Mouse (Mus musculus) midbrain, embryonic 16.5 days (tissue): ENCODE results near the gene Tspan13. TPM values are rescaled to one million over a fixed set of nuclear protein-coding genes. Genes with fewer than 3 reads are reported as not detected.

Source experiments
- ATAC-seq: fragments of 200-750 bp; cut with Nextera tagmentation; 2 replicates; pipeline ENCODE4 v1.8.0; 2017; ENCODE audit warnings: moderate TSS enrichment
- H3K27ac ChIP-seq: fragments of 300-500 bp; sonication (generic); 2 replicates; pipeline ENCODE4 v1.5.1; 2014; ENCODE audit warnings: mild to moderate bottlenecking, low read length, mixed read lengths
- H3K27me3 ChIP-seq: fragments of 300-500 bp; sonication (generic); 2 replicates; pipeline ENCODE4 v1.6.1; 2014; ENCODE audit warnings: low read depth, low read length, mixed read lengths; ENCODE audit not compliant: control insufficient read depth, insufficient read depth
- H3K36me3 ChIP-seq: fragments of 300-500 bp; sonication (generic); 2 replicates; pipeline ENCODE4 v1.6.1; 2014; ENCODE audit warnings: mild to moderate bottlenecking, low read length, moderate library complexity, mixed read lengths; ENCODE audit not compliant: control insufficient read depth, insufficient read depth
- H3K4me1 ChIP-seq: fragments of 300-500 bp; sonication (generic); 2 replicates; pipeline ENCODE4 v1.6.1; 2014; ENCODE audit warnings: mild to moderate bottlenecking, low read length, mixed read lengths; ENCODE audit not compliant: control insufficient read depth, insufficient read depth
- H3K4me2 ChIP-seq: fragments of 300-500 bp; sonication (generic); 2 replicates; pipeline ENCODE4 v1.6.1; 2014; ENCODE audit warnings: mild to moderate bottlenecking, low read length, mixed read lengths
- H3K4me3 ChIP-seq: fragments of 300-500 bp; sonication (generic); 2 replicates; pipeline ENCODE4 v1.5.1; 2014; ENCODE audit warnings: low read depth, mild to moderate bottlenecking, low read length, moderate library complexity, mixed read lengths
- H3K9ac ChIP-seq: fragments of 300-500 bp; sonication (generic); 2 replicates; pipeline ENCODE4 v1.6.1; 2014; ENCODE audit warnings: low read depth, low read length, mixed read lengths
- H3K9me3 ChIP-seq: fragments of 300-500 bp; sonication (generic); replicated peaks from 2 replicates; pipeline ENCODE4 v1.6.1; 2014; ENCODE audit warnings: mild to moderate bottlenecking, low read length, mixed read lengths; ENCODE audit not compliant: control insufficient read depth, poor library complexity, severe bottlenecking
- WGBS: fragments of 180-500 bp; shearing (Covaris S2); extraction: QIAGEN DNeasy Blood & Tissue Kit; methylation state at CpG from one replicate; pipeline ENCODE4 v1.1.7; 2014; 5-methylcytosine and 5-hydroxymethylcytosine counted together
- polyA plus RNA-seq: library from polyadenylated mRNA; unstranded; fragments of >200 nt; fragmentation: Nextera tagmentation; extraction: Ambion mirVana; gene quantifications from 2 replicates; pipeline ENCODE4 v1.2.1, GENCODE M21; 2015

Tspan13 gene
- polyA plus RNA-seq, 1 experiment from 2014 or later: 387 TPM

GRCm38 (mm10) chr12:36039541-36040084 is 2.7 kb downstream of the Tspan13 start:
- Histone ChIP-seq H3K4me2 (peak overlapping the region; percentile 82), H3K4me3 (peak overlapping the region; percentile 62), H3K9me3 (no peaks in the 10 kb centered on the region), H3K4me1 (peaks cover 20% of the 10 kb centered on the region), H3K9ac (peak overlapping the region; percentile 4; the same call in 1 of the 2 replicates), H3K27ac (no peak overlapping the region), H3K36me3 (no peaks in the 10 kb centered on the region), H3K27me3 (no peaks in the 10 kb centered on the region)
- no peak for ATAC-seq
- WGBS: 69% methylated on average over 9 of the region's 9 CpGs

DNA sequence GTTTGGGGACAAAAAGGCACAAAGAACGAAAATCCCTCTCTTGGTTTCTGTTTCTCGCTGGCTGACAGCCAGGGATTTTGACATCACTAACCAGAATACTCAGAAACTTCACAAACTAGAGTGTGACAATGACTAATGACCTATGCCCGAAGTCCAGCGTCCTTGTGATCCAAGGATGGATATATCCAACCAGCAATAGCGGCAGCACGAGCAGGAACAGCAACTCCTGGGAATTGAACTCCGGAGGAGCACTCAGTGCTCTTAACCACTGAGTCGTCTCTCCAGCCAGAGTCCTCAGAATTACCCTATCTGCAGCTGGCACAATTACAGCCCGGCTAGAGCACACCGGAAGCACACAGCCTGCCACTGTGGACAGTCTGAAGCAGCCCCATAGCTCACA is 5.5 kb downstream of the Tspan13 start:
- no peak overlapping the region for H3K27ac ChIP-seq
- no peak for ATAC-seq
- H3K36me3 ChIP-seq: no peaks in the 10 kb centered on the region
- no peak overlapping the region for H3K4me3 ChIP-seq
- no peak overlapping the region for H3K9ac ChIP-seq
- no peaks in the 10 kb centered on the region for H3K27me3 ChIP-seq
- no peaks in the 10 kb centered on the region for H3K9me3 ChIP-seq
- no peak overlapping the region for H3K4me2 ChIP-seq
- H3K4me1 ChIP-seq: peaks cover 16% of the 10 kb centered on the region
- 93% methylated on average over 10 of the region's 10 CpGs for WGBS

GRCm38 (mm10) chr12:36036121-36036520 is 6.2 kb downstream of the Tspan13 start:
- ATAC-seq: no peak
- no peaks in the 10 kb centered on the region for H3K27me3 ChIP-seq
- peaks cover 16% of the 10 kb centered on the region for H3K4me1 ChIP-seq
- H3K9me3 ChIP-seq: no peaks in the 10 kb centered on the region
- H3K36me3 ChIP-seq: no peaks in the 10 kb centered on the region
- no peak overlapping the region for H3K27ac ChIP-seq
- H3K4me3 ChIP-seq: no peak overlapping the region
- no peak overlapping the region for H3K4me2 ChIP-seq
- WGBS: 97% methylated on average over 7 of the region's 7 CpGs
- H3K9ac ChIP-seq: no peak overlapping the region

GRCm38 (mm10) chr12:36035501-36035900 is 6.8 kb downstream of the Tspan13 start:
- H3K4me1 ChIP-seq: peaks cover 18% of the 10 kb centered on the region
- H3K9me3 ChIP-seq: no peaks in the 10 kb centered on the region
- no peak overlapping the region for H3K4me3 ChIP-seq
- ATAC-seq: no peak
- H3K27ac ChIP-seq: no peak overlapping the region
- H3K27me3 ChIP-seq: no peaks in the 10 kb centered on the region
- no peak overlapping the region for H3K4me2 ChIP-seq
- no peak overlapping the region for H3K9ac ChIP-seq
- 97% methylated on average over 6 of the region's 6 CpGs for WGBS
- H3K36me3 ChIP-seq: no peaks in the 10 kb centered on the region

- Histone ChIP-seq H3K27ac (no peak overlapping the region), H3K4me3 (no peak overlapping the region), H3K9ac (no peak overlapping the region), H3K36me3 (no peaks in the 10 kb centered on the region), H3K9me3 (no peaks in the 10 kb centered on the region), H3K4me2 (no peak overlapping the region), H3K27me3 (no peaks in the 10 kb centered on the region), H3K4me1 (peaks cover 9% of the 10 kb centered on the region)
- ATAC-seq: no peak
- WGBS: 74% methylated on average over 4 of the region's 4 CpGs
These were observed 9.9 kb downstream of the Tspan13 start for GRCm38 (mm10) chr12:36032419-36032818.

GRCm38 (mm10) chr12:36030660-36031363 is 11.5 kb downstream of the Tspan13 start:
- Histone ChIP-seq H3K27me3 (no peaks in the 10 kb centered on the region), H3K9ac (no peak overlapping the region), H3K36me3 (no peaks in the 10 kb centered on the region), H3K4me3 (no peak overlapping the region), H3K27ac (no peak overlapping the region), H3K4me1 (peaks cover 12% of the 10 kb centered on the region), H3K4me2 (no peak overlapping the region), H3K9me3 (no peaks in the 10 kb centered on the region)
- WGBS: 93% methylated on average over 12 of the region's 12 CpGs
- no peak for ATAC-seq

GRCm38 (mm10) chr12:36029687-36030086 is 12.6 kb downstream of the Tspan13 start:
- ATAC-seq: no peak
- H3K4me3 ChIP-seq: no peak overlapping the region
- H3K9ac ChIP-seq: no peak overlapping the region
- H3K4me2 ChIP-seq: no peak overlapping the region
- H3K36me3 ChIP-seq: no peaks in the 10 kb centered on the region
- H3K9me3 ChIP-seq: no peaks in the 10 kb centered on the region
- 91% methylated on average over 4 of the region's 6 CpGs for WGBS
- H3K4me1 ChIP-seq: peaks cover 12% of the 10 kb centered on the region
- H3K27ac ChIP-seq: no peak overlapping the region
- no peaks in the 10 kb centered on the region for H3K27me3 ChIP-seq

GRCm38 (mm10) chr12:36028968-36029645 is 13.2 kb downstream of the Tspan13 start:
- no peaks in the 10 kb centered on the region for H3K36me3 ChIP-seq
- H3K27me3 ChIP-seq: no peaks in the 10 kb centered on the region
- H3K9ac ChIP-seq: no peak overlapping the region
- H3K4me3 ChIP-seq: no peak overlapping the region
- 74% methylated on average over 5 of the region's 5 CpGs for WGBS
- H3K27ac ChIP-seq: no peak overlapping the region
- no peak overlapping the region for H3K4me2 ChIP-seq
- no peak for ATAC-seq
- H3K9me3 ChIP-seq: no peaks in the 10 kb centered on the region
- peaks cover 12% of the 10 kb centered on the region for H3K4me1 ChIP-seq

GRCm38 (mm10) chr12:36027171-36027570 is 15.1 kb downstream of the Tspan13 start:
- WGBS: 81% methylated on average over 2 of the region's 2 CpGs
- Histone ChIP-seq H3K4me1 (peaks cover 14% of the 10 kb centered on the region), H3K27ac (no peak overlapping the region), H3K9ac (no peak overlapping the region), H3K9me3 (no peaks in the 10 kb centered on the region), H3K36me3 (no peaks in the 10 kb centered on the region), H3K4me2 (no peak overlapping the region), H3K4me3 (no peak overlapping the region), H3K27me3 (no peaks in the 10 kb centered on the region)
- no peak for ATAC-seq
